Mouse (Mus musculus): ENCODE results near the gene Rpp25.

GRCm38 (mm10) chr9:57520375-57521055, 16.7 kb downstream of the Rpp25 start:
- TF ChIP-seq CTCF (IDR thresholded peaks at IDR 0.05; ENCODE audit: extremely low read depth, insufficient read depth, insufficient read length, insufficient replicate concordance) (no peak), POLR2A (IDR thresholded peaks at IDR 0.05; ENCODE audit: low read depth, low read length) (no peak)
